Mouse (Mus musculus): ENCODE data around the gene Arhgdia. TPM values are rescaled to one million over a fixed set of nuclear protein-coding genes. Genes with fewer than 3 reads are reported as not detected.
A peak's percentile ranks its signal among the peaks of the same experiment; 100 is the strongest.

Gene Arhgdia
- polyA plus RNA-seq, 2 experiments: 172 to 191 TPM

- TF ChIP-seq EP300 (IDR thresholded peaks at IDR 0.05; ENCODE audit: low read depth) (no peak), CTCF (IDR thresholded peaks at IDR 0.05; ENCODE audit: low read depth) (peak; percentile 71)
- peak overlapping the region; percentile 70 for H3K27ac ChIP-seq
- H3K27me3 ChIP-seq (ENCODE audit: control insufficient read depth, insufficient read depth, low read length): no peaks in the 10 kb centered on the region
- peak overlapping the region; percentile 98 for H3K4me2 ChIP-seq (ENCODE audit: low read depth)
- no peaks in the 10 kb centered on the region for H3K9me3 ChIP-seq (ENCODE audit: control insufficient read depth, low read length)
- H3K4me1 ChIP-seq (replicated peaks; ENCODE audit: control insufficient read depth in 2 of 2, insufficient read depth in 2 of 2, low read length in 1 of 2): peaks cover 13 to 17% of the 10 kb centered on the region in 2 experiments
- peaks cover 43% of the 10 kb centered on the region for H3K36me3 ChIP-seq (replicated peaks; ENCODE audit: control insufficient read depth, insufficient read depth, low read depth)
- DNase-seq (ENCODE audit: low read depth in 3 of 3, low spot score in 3 of 3) (no peak), ATAC-seq (ENCODE audit: insufficient read depth) (no peak)
- WGBS (ENCODE audit: insufficient replicate concordance): 62% methylated on average over 8 of the region's 8 CpGs
- H3K4me3 ChIP-seq (ENCODE audit: insufficient read depth in 1 of 2, low read depth in 2 of 2, low read length in 2 of 2): peak overlapping the region; percentile 86 to 89; a peak in 3 of 4 replicates
- peak overlapping the region; percentile 86 for H3K9ac ChIP-seq (replicated peaks)
Observed at GRCm38 (mm10) chr11:120582268-120582981, 1.0 kb upstream of the Arhgdia start.

- peak overlapping the region; percentile 70 for H3K27ac ChIP-seq
- ATAC-seq (ENCODE audit: insufficient read depth): peak; percentile 71
- DNase-seq (ENCODE audit: low read depth in 3 of 3, low spot score in 3 of 3): no peak
- H3K4me3 ChIP-seq (ENCODE audit: insufficient read depth in 1 of 2, low read depth in 2 of 2, low read length in 2 of 2): peak overlapping the region; percentile 86 to 89
- H3K9ac ChIP-seq (replicated peaks): peak overlapping the region; percentile 86
- WGBS (ENCODE audit: insufficient replicate concordance): under 1% methylated on average over 44 of the region's 44 CpGs
- H3K27me3 ChIP-seq (ENCODE audit: control insufficient read depth, insufficient read depth, low read length): no peaks in the 10 kb centered on the region
- peaks cover 29% of the 10 kb centered on the region for H3K36me3 ChIP-seq (replicated peaks; ENCODE audit: control insufficient read depth, insufficient read depth, low read depth)
- H3K4me1 ChIP-seq (replicated peaks; ENCODE audit: control insufficient read depth in 2 of 2, insufficient read depth in 2 of 2, low read length in 1 of 2): peaks cover 16 to 19% of the 10 kb centered on the region in 2 experiments
- H3K4me2 ChIP-seq (ENCODE audit: low read depth): peak overlapping the region; percentile 98
- TF ChIP-seq CTCF (IDR thresholded peaks at IDR 0.05; ENCODE audit: low read depth) (no peak), EP300 (IDR thresholded peaks at IDR 0.05; ENCODE audit: low read depth) (no peak)
- no peaks in the 10 kb centered on the region for H3K9me3 ChIP-seq (ENCODE audit: control insufficient read depth, low read length)
Observed at GRCm38 (mm10) chr11:120580871-120581331, 523 bp downstream of the Arhgdia start.

- Histone ChIP-seq H3K9me3 (ENCODE audit: control insufficient read depth, low read length) (no peaks in the 10 kb centered on the region), H3K27me3 (ENCODE audit: control insufficient read depth, insufficient read depth, low read length) (no peaks in the 10 kb centered on the region), H3K4me1 (replicated peaks; ENCODE audit: control insufficient read depth in 2 of 2, insufficient read depth in 2 of 2, low read length in 1 of 2) (peaks cover 16 to 19% of the 10 kb centered on the region in 2 experiments), H3K9ac (replicated peaks) (peak overlapping the region; percentile 86), H3K4me2 (ENCODE audit: low read depth) (peak overlapping the region; percentile 98), H3K27ac (peak overlapping the region; percentile 70), H3K36me3 (replicated peaks; ENCODE audit: control insufficient read depth, insufficient read depth, low read depth) (peaks cover 22% of the 10 kb centered on the region), H3K4me3 (ENCODE audit: insufficient read depth in 1 of 2, low read depth in 2 of 2, low read length in 2 of 2) (peak overlapping the region; percentile 86 to 89)
- TF ChIP-seq EP300 (IDR thresholded peaks at IDR 0.05; ENCODE audit: low read depth) (no peak), CTCF (IDR thresholded peaks at IDR 0.05; ENCODE audit: low read depth) (no peak)
- WGBS (ENCODE audit: insufficient replicate concordance): 41% methylated on average over 7 of the region's 7 CpGs
- DNase-seq (ENCODE audit: low read depth in 3 of 3, low spot score in 3 of 3): no peak
- ATAC-seq (ENCODE audit: insufficient read depth): no peak
Observed at GRCm38 (mm10) chr11:120580190-120580589, 1.2 kb downstream of the Arhgdia start.

- 57% methylated on average over 15 of the region's 15 CpGs for WGBS (ENCODE audit: insufficient replicate concordance)
- H3K4me2 ChIP-seq (ENCODE audit: low read depth): peak overlapping the region; percentile 98
- ATAC-seq (ENCODE audit: insufficient read depth) (no peak), DNase-seq (ENCODE audit: low read depth in 3 of 3, low spot score in 3 of 3) (peak in 1 of 3 experiments; percentile 56)
- H3K4me3 ChIP-seq (ENCODE audit: insufficient read depth in 1 of 2, low read depth in 2 of 2, low read length in 2 of 2): peak overlapping the region; percentile 86 to 89
- no peaks in the 10 kb centered on the region for H3K27me3 ChIP-seq (ENCODE audit: control insufficient read depth, insufficient read depth, low read length)
- no peaks in the 10 kb centered on the region for H3K9me3 ChIP-seq (ENCODE audit: control insufficient read depth, low read length)
- H3K27ac ChIP-seq: no peak overlapping the region; the same call in 1 of the 2 replicates
- no peak for TF ChIP-seq EP300 (IDR thresholded peaks at IDR 0.05; ENCODE audit: low read depth)
- TF ChIP-seq CTCF (IDR thresholded peaks at IDR 0.05; ENCODE audit: low read depth): peak; percentile 95
- peaks cover 18 to 21% of the 10 kb centered on the region in 2 experiments for H3K4me1 ChIP-seq (replicated peaks; ENCODE audit: control insufficient read depth in 2 of 2, insufficient read depth in 2 of 2, low read length in 1 of 2)
- peaks cover 18% of the 10 kb centered on the region for H3K36me3 ChIP-seq (replicated peaks; ENCODE audit: control insufficient read depth, insufficient read depth, low read depth)
- no peak overlapping the region for H3K9ac ChIP-seq (replicated peaks)
Observed at GRCm38 (mm10) chr11:120579316-120580107, 1.9 kb downstream of the Arhgdia start.

Data from liver, embryonic 14.5 days (tissue).